Mouse (Mus musculus): ENCODE data around the gene Ubn1. TPM values are rescaled to one million over a fixed set of nuclear protein-coding genes. Genes with fewer than 3 reads are reported as not detected.

Ubn1 gene
- polyA plus RNA-seq (2017; shearing (Covaris generic)), result 10 to 100 TPM; 38.9 to 47.3 TPM

DNA sequence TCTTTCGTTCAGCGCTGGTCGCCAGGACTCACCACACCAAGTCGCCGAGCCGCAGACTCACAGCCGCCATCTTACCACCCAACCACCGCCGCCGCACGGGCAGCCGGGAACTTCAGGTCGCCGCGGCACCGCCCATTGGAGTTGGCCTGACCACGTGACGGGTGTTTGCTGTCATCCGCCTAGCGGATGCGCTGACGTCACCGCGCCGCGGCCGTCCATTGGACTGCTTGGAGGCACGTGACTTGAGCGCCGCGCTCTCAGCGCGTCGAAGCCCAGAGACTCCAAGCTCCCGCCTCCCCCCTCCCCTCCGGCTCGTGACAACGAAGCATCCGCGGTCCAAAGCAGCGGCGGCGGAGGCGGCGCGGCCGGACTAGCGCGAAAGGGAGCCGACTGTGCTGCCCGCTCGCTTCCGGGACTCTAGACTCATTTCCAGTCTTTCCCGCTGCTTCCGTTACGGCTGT is at the start of gene Ubn1, which contains the start of gene Glyr1:
TSS of gene Ubn1 (plus strand) at position 284 of the 461 bp plus-strand sequence.
TSS of gene Glyr1 (minus strand) at position 90 of the 461 bp plus-strand sequence.

DNA sequence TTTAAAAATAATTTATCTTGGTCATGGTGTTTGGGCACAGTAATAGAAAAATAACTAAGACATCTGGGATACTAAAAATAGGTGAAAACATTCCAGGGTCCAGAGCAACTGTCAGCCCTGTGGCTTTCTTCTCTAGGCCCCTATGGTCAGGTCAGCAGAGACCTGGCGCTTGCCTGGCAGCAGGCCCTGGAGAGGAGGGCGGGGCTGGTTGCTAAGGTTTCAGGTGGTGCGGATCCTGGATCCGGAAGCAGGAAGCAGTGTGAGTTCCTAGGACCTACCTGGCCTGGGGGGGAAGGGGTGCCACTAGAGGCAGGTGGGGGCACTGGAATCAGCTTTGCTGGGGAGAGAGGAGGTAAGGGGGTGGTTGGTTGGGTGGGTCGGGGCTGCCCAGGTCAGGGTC is 42.8 kb upstream of the Ubn1 start, which contains the start of gene Smim22:
TSS of gene Smim22 (plus strand) at position 222 of the 400 bp plus-strand sequence.

DNA sequence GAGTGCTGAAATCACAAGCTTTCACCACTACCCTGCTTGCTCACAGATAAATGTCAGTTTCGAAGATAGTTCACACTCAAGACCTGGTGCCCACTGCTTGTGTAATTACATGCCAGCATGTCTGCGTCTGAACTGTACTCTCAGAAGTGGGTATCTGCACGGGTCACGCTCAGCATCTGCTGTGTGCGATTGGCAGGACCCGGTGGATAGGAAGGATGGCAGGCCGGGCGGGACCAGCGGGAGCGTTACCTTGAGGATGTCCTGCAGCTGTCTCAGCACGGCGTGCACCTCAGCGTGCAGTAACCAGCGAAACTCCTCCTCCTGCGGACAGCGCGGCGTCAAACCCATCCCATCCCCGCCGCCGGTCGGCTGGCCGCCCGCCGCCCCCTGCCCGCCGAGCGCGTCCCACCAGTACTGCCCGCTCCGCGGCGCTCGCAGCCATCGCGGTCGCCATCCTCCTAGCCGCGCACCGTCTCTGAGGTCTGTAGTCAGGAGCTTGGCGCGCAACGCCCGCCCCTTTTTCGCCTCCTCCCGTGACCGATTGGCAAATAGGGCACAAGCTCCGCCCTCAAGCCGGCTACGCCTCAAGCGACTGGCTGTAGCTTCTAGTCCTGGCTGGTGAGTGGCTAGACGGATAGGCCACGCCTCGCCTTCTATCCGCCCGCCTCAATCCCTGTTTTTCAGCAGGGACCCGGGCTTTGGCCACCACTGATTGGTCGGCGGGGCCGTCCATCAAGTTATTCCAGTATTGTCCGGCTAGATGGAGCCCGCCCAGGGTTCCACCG is 36.6 kb upstream of the Ubn1 start, which contains the start of gene Rogdi:
TSS of gene Rogdi (minus strand) at position 500 of the 785 bp plus-strand sequence.

DNA sequence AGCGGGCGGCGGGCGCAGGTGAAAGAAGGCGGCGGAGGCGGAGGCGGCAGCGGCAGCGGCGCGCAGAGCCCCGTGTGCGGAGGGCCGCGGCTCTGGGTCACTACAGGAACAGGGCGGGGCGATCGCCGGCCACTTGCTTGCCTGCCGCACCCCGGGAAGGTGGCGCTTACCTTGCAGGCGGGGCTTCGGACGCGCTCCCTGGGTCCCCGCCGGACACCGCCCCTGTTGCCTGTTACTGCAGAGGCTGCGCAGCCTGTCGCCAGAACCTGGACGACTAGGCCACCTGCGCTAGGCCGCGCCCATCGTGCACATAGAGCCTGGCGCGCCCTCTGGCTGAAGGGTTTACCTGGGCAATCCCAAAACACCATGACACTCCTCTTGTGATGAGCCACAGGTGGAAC is 82.5 kb downstream of the Ubn1 start, which contains the start of gene Ppl:
TSS of gene Ppl (minus strand) at position 21 of the 401 bp plus-strand sequence.

Other genes starting within 250 kb of the Ubn1 start
- gene 4930562C15Rik, start 214.6 kb upstream of the Ubn1 start, polyA plus RNA-seq (2017; shearing (Covaris generic)), result 1 to 10 TPM in 1 of 2 experiments, under 1 TPM in 1; 0.68 to 1.6 TPM
- 10 to 100 TPM; 45.2 to 57.2 TPM for gene Ubald1, start 169.7 kb upstream of the Ubn1 start, polyA plus RNA-seq (2017; shearing (Covaris generic))
- gene Mgrn1, start 163.8 kb upstream of the Ubn1 start, polyA plus RNA-seq (2017; shearing (Covaris generic)), result 10 to 100 TPM; 58.3 to 63.5 TPM
- gene Nudt16l1, start 111.3 kb upstream of the Ubn1 start, polyA plus RNA-seq (2017; shearing (Covaris generic)), result 100 to 1,000 TPM; 143 to 155 TPM
- gene Anks3, start 85.9 kb upstream of the Ubn1 start, polyA plus RNA-seq (2017; shearing (Covaris generic)), result 10 to 100 TPM; 72.6 to 81.3 TPM
- gene Sept12, start 52.2 kb upstream of the Ubn1 start, polyA plus RNA-seq (2017; shearing (Covaris generic)), result 1 to 10 TPM in 1 of 2 experiments, under 1 TPM in 1; 0.33 to 1.0 TPM
- under 1 TPM in 1 of 2 experiments, not detected in 1; 0.46 TPM for gene Smim22, start 42.8 kb upstream of the Ubn1 start, polyA plus RNA-seq (2017; shearing (Covaris generic))
- 10 to 100 TPM; 15.3 to 18.7 TPM for gene Rogdi, start 36.5 kb upstream of the Ubn1 start, polyA plus RNA-seq (2017; shearing (Covaris generic))
- gene Glyr1, start 194 bp upstream of the Ubn1 start, polyA plus RNA-seq (2017; shearing (Covaris generic)), result 100 to 1,000 TPM; 133 to 156 TPM
- gene Ppl, start 82.4 kb downstream of the Ubn1 start, polyA plus RNA-seq (2017; shearing (Covaris generic)), result 1 to 10 TPM in 1 of 2 experiments, under 1 TPM in 1; 0.51 to 1.2 TPM
- gene Sec14l5, start 97.1 kb downstream of the Ubn1 start, polyA plus RNA-seq (2017; shearing (Covaris generic)), result under 1 TPM in 1 of 2 experiments, not detected in 1; 0.32 TPM
- gene Nagpa, start 154.0 kb downstream of the Ubn1 start, polyA plus RNA-seq (2017; shearing (Covaris generic)), result 10 to 100 TPM; 54.0 to 61.0 TPM
- 1 to 10 TPM in 1 of 2 experiments, not detected in 1; 1.1 TPM for gene AU021092, start 172.2 kb downstream of the Ubn1 start, polyA plus RNA-seq (2017; shearing (Covaris generic))
- gene Alg1, start 183.6 kb downstream of the Ubn1 start, polyA plus RNA-seq (2017; shearing (Covaris generic)), result 10 to 100 TPM; 46.7 to 69.5 TPM
- gene Eef2kmt, start 205.9 kb downstream of the Ubn1 start, polyA plus RNA-seq (2017; shearing (Covaris generic)), result 10 to 100 TPM; 42.7 to 58.9 TPM

Data from inflammation-experienced regulatory T-cells (primary cell).